Mouse (Mus musculus): ENCODE measurements at regions not wholly inside any gene's neighbourhood (a gene's known extent, or its start where the extent isn't known, plus 50 kb on each side); places are given as distances from the start of the nearest gene placed in this dataset.

- no peak for DNase-seq
Observed at GRCm38 (mm10) chr4:54611990-54612980, 332.6 kb upstream of the Zfp462 start.

GRCm38 (mm10) chr4:54613076-54613475, 331.8 kb upstream of the Zfp462 start:
- peak; percentile 13 for DNase-seq

GRCm38 (mm10) chr4:54613611-54614010, 331.2 kb upstream of the Zfp462 start:
- DNase-seq: no peak

GRCm38 (mm10) chr4:54615886-54616285, 329.0 kb upstream of the Zfp462 start:
- no peak for DNase-seq

GRCm38 (mm10) chr4:54624024-54624873, 320.6 kb upstream of the Zfp462 start:
- no peak for DNase-seq

- DNase-seq: no peak
Observed at GRCm38 (mm10) chr4:54636986-54637641, 307.7 kb upstream of the Zfp462 start.

- DNase-seq: no peak
Observed at GRCm38 (mm10) chr4:54646033-54646432, 298.8 kb upstream of the Zfp462 start.

- DNase-seq: no peak
Observed at GRCm38 (mm10) chr4:54646459-54646858, 298.4 kb upstream of the Zfp462 start.

- DNase-seq: no peak
Observed at GRCm38 (mm10) chr4:54648254-54648653, 296.6 kb upstream of the Zfp462 start.

GRCm38 (mm10) chr4:54651646-54652110, 293.2 kb upstream of the Zfp462 start:
- no peak for DNase-seq

GRCm38 (mm10) chr4:54652111-54653021, 292.5 kb upstream of the Zfp462 start:
- DNase-seq: no peak

GRCm38 (mm10) chr4:54653097-54653776, 291.6 kb upstream of the Zfp462 start:
- no peak for DNase-seq

Data from right cerebral cortex, postnatal 4 days (tissue).